Mouse (Mus musculus) intestine, embryonic 15.5 days (tissue): ENCODE results near the gene Copz1. TPM values are rescaled to one million over a fixed set of nuclear protein-coding genes. Genes with fewer than 3 reads are reported as not detected.

Experiments
- ATAC-seq: fragments of 200-750 bp; cut with Nextera tagmentation; 2 replicates; pipeline ENCODE4 v1.8.0; 2017; ENCODE audit warnings: moderate TSS enrichment, moderate library complexity
- H3K27ac ChIP-seq: fragments of 300-500 bp; sonication (generic); 2 replicates; pipeline ENCODE4 v1.5.1; 2015; ENCODE audit warnings: mild to moderate bottlenecking, inconsistent platforms
- H3K27me3 ChIP-seq: fragments of 300-500 bp; sonication (generic); replicated peaks from 2 replicates; pipeline ENCODE4 v1.6.1; 2015; ENCODE audit warnings: inconsistent platforms
- H3K36me3 ChIP-seq: fragments of 300-500 bp; sonication (generic); 2 replicates; pipeline ENCODE4 v1.6.1; 2015; ENCODE audit warnings: inconsistent platforms
- H3K4me1 ChIP-seq: fragments of 300-500 bp; sonication (generic); replicated peaks from 2 replicates; pipeline ENCODE4 v1.6.1; 2015; ENCODE audit warnings: inconsistent platforms
- H3K4me2 ChIP-seq: fragments of 300-500 bp; sonication (generic); replicated peaks from 2 replicates; pipeline ENCODE4 v1.6.1; 2015; ENCODE audit warnings: mild to moderate bottlenecking, inconsistent platforms
- H3K4me3 ChIP-seq: fragments of 300-500 bp; sonication (generic); replicated peaks from 2 replicates; pipeline ENCODE4 v1.5.1; 2015; ENCODE audit warnings: inconsistent platforms
- H3K9ac ChIP-seq: fragments of 300-500 bp; sonication (generic); 2 replicates; pipeline ENCODE4 v1.6.1; 2015; ENCODE audit warnings: inconsistent platforms
- H3K9me3 ChIP-seq: fragments of 300-500 bp; sonication (generic); 2 replicates; pipeline ENCODE4 v1.6.1; 2016; ENCODE audit warnings: inconsistent platforms
- WGBS: fragments of 180-500 bp; shearing (Covaris S2); methylation state at CpG from one replicate; pipeline ENCODE4 v1.1.7; 2015; 5-methylcytosine and 5-hydroxymethylcytosine counted together
- polyA plus RNA-seq: library from polyadenylated mRNA; unstranded; fragments of >200 nt; fragmentation: Nextera tagmentation; extraction: Ambion mirVana; gene quantifications from 2 replicates; pipeline ENCODE4 v1.2.1, GENCODE M21; 2015

Gene Copz1
- polyA plus RNA-seq, 1 experiment from 2014 or later = 262 TPM

- H3K4me2 ChIP-seq = peak overlapping the region; percentile 93
- ATAC-seq = no peak
- no peak overlapping the region for H3K27ac ChIP-seq
- H3K9me3 ChIP-seq = no peaks in the 10 kb centered on the region
- H3K36me3 ChIP-seq = no peaks in the 10 kb centered on the region
- no peak overlapping the region for H3K4me3 ChIP-seq
- 51% methylated on average over 4 of the region's 4 CpGs for WGBS
- H3K9ac ChIP-seq = no peak overlapping the region
- H3K4me1 ChIP-seq = peaks cover 13% of the 10 kb centered on the region
- H3K27me3 ChIP-seq = peaks cover 41% of the 10 kb centered on the region
Measured at GRCm38 (mm10) chr15:103338829-103339165, 66.3 kb downstream of the Copz1 start.

GRCm38 (mm10) chr15:103339166-103339960 is 66.8 kb downstream of the Copz1 start:
- H3K27ac ChIP-seq = no peak overlapping the region
- peak overlapping the region; percentile 93 for H3K4me2 ChIP-seq
- peak overlapping the region; percentile 58 for H3K4me3 ChIP-seq
- ATAC-seq = peak; percentile 19; the same call in 1 of the 2 replicates
- peaks cover 13% of the 10 kb centered on the region for H3K4me1 ChIP-seq
- peak overlapping the region; percentile 47 for H3K9ac ChIP-seq
- peaks cover 2% of the 10 kb centered on the region; the same call in 1 of the 2 replicates for H3K36me3 ChIP-seq
- H3K9me3 ChIP-seq = no peaks in the 10 kb centered on the region
- peaks cover 41% of the 10 kb centered on the region for H3K27me3 ChIP-seq
- WGBS = 6% methylated on average over 28 of the region's 31 CpGs

GRCm38 (mm10) chr15:103339961-103340337 is 67.4 kb downstream of the Copz1 start, which contains the start of gene Zfp385a:
Zfp385a (minus strand) TSS chr15:103340093.
- H3K9me3 ChIP-seq = no peaks in the 10 kb centered on the region
- peak within 1 kb of the TSS; percentile 47 for H3K9ac ChIP-seq
- H3K27ac ChIP-seq = no peak within 1 kb of the TSS
- under 1% methylated on average over 26 of the region's 26 CpGs for WGBS
- peak; percentile 68 for ATAC-seq
- peak within 1 kb of the TSS; percentile 58 for H3K4me3 ChIP-seq
- peaks cover 41% of the 10 kb centered on the region for H3K27me3 ChIP-seq
- peaks cover 5% of the 10 kb centered on the region for H3K36me3 ChIP-seq
- peak within 1 kb of the TSS; percentile 93 for H3K4me2 ChIP-seq
- H3K4me1 ChIP-seq = peaks cover 13% of the 10 kb centered on the region

- H3K4me3 ChIP-seq = no peak overlapping the region
- H3K27ac ChIP-seq = no peak overlapping the region
- ATAC-seq = no peak
- no peak overlapping the region for H3K9ac ChIP-seq
- H3K27me3 ChIP-seq = peaks cover 41% of the 10 kb centered on the region
- no peaks in the 10 kb centered on the region for H3K9me3 ChIP-seq
- H3K36me3 ChIP-seq = peaks cover 11% of the 10 kb centered on the region
- H3K4me1 ChIP-seq = peaks cover 13% of the 10 kb centered on the region
- no peak overlapping the region for H3K4me2 ChIP-seq
- 28% methylated on average over 4 of the region's 4 CpGs for WGBS
Measured at GRCm38 (mm10) chr15:103340786-103341185, 68.3 kb downstream of the Copz1 start.

- Histone ChIP-seq H3K27me3 (peaks cover 41% of the 10 kb centered on the region), H3K27ac (no peak overlapping the region), H3K9ac (no peak overlapping the region), H3K4me3 (no peak overlapping the region), H3K4me2 (no peak overlapping the region), H3K36me3 (peaks cover 16% of the 10 kb centered on the region), H3K9me3 (no peaks in the 10 kb centered on the region), H3K4me1 (peaks cover 13% of the 10 kb centered on the region)
- WGBS = 58% methylated on average over 8 of the region's 8 CpGs
- no peak for ATAC-seq
Measured at GRCm38 (mm10) chr15:103341547-103341946, 69.0 kb downstream of the Copz1 start.

- Histone ChIP-seq H3K4me2 (no peak overlapping the region), H3K4me1 (peaks cover 11% of the 10 kb centered on the region), H3K36me3 (peaks cover 16% of the 10 kb centered on the region), H3K27me3 (peaks cover 39% of the 10 kb centered on the region), H3K4me3 (no peak overlapping the region), H3K27ac (no peak overlapping the region), H3K9me3 (no peaks in the 10 kb centered on the region), H3K9ac (no peak overlapping the region)
- 18% methylated on average over 4 of the region's 4 CpGs for WGBS
- ATAC-seq = peak; percentile 26; the same call in 1 of the 2 replicates
Measured at GRCm38 (mm10) chr15:103342415-103342814, 69.9 kb downstream of the Copz1 start.

GRCm38 (mm10) chr15:103343008-103343407 is 70.5 kb downstream of the Copz1 start:
- no peaks in the 10 kb centered on the region for H3K9me3 ChIP-seq
- no peak overlapping the region for H3K27ac ChIP-seq
- peaks cover 21% of the 10 kb centered on the region for H3K36me3 ChIP-seq
- H3K9ac ChIP-seq = no peak overlapping the region
- H3K4me3 ChIP-seq = no peak overlapping the region
- no peak for ATAC-seq
- H3K27me3 ChIP-seq = peaks cover 39% of the 10 kb centered on the region
- peaks cover 11% of the 10 kb centered on the region for H3K4me1 ChIP-seq
- no peak overlapping the region for H3K4me2 ChIP-seq
- 70% methylated on average over 3 of the region's 3 CpGs for WGBS

GRCm38 (mm10) chr15:103343556-103343955 is 71.0 kb downstream of the Copz1 start:
- H3K27ac ChIP-seq = no peak overlapping the region
- H3K27me3 ChIP-seq = peaks cover 35% of the 10 kb centered on the region

GRCm38 (mm10) chr15:103345789-103346188 is 73.3 kb downstream of the Copz1 start:
- H3K27me3 ChIP-seq = peaks cover 16% of the 10 kb centered on the region; the same call in 1 of the 2 replicates
- no peaks in the 10 kb centered on the region for H3K9me3 ChIP-seq
- no peak overlapping the region for H3K4me3 ChIP-seq
- H3K36me3 ChIP-seq = peaks cover 32% of the 10 kb centered on the region
- H3K27ac ChIP-seq = no peak overlapping the region
- 83% methylated on average over 6 of the region's 6 CpGs for WGBS
- no peak overlapping the region for H3K4me2 ChIP-seq
- H3K4me1 ChIP-seq = no peaks in the 10 kb centered on the region
- H3K9ac ChIP-seq = no peak overlapping the region
- ATAC-seq = no peak

More at GRCm38 (mm10) chr15:103343556-103343955, 71.0 kb downstream of the Copz1 start:
- Histone ChIP-seq H3K4me2 (no peak overlapping the region), H3K9me3 (no peaks in the 10 kb centered on the region), H3K4me1 (peaks cover 11% of the 10 kb centered on the region), H3K4me3 (no peak overlapping the region), H3K9ac (no peak overlapping the region), H3K36me3 (peaks cover 21% of the 10 kb centered on the region)
- ATAC-seq = no peak

- 11% methylated on average over 2 of the region's 2 CpGs for WGBS
- no peak overlapping the region for H3K4me2 ChIP-seq
- no peaks in the 10 kb centered on the region for H3K4me1 ChIP-seq
- no peak overlapping the region for H3K27ac ChIP-seq
- H3K27me3 ChIP-seq = 0 out of 2 replicates have a peak, but pooled peaks cover under 1% of the 10 kb centered on the region
- no peaks in the 10 kb centered on the region for H3K9me3 ChIP-seq
- no peak overlapping the region for H3K4me3 ChIP-seq
- ATAC-seq = peak; percentile 55
- H3K9ac ChIP-seq = no peak overlapping the region
- peaks cover 46% of the 10 kb centered on the region for H3K36me3 ChIP-seq
Measured at GRCm38 (mm10) chr15:103347275-103347684, 74.8 kb downstream of the Copz1 start.
